ENCODE assay signal across 8 mouse cellular contexts in genomic region chr5:122284183-122285028, GRCm38 (mm10). TPM values are rescaled to one million over a fixed set of nuclear protein-coding genes. Genes with fewer than 3 reads are reported as not detected.
DNase-seq lines count a peak whose midpoint lies in the region; ATAC-seq and TF ChIP-seq lines count a peak whose summit lies in the region.

Gene Pptc7, plus strand, starts transcription at chr5:122284365.

- peak within 1 kb of the TSS; percentile 88 for H3K9ac ChIP-seq in embryonic facial prominence, embryonic 14.5 days (ENCODE audit: low read depth, low read length)
- H3K9ac ChIP-seq in limb, embryonic 14.5 days (ENCODE audit: low read depth, low read length, severe bottlenecking) = peak within 1 kb of the TSS; percentile 81
- H3K9ac ChIP-seq in midbrain, postnatal 0 days (replicated peaks; ENCODE audit: low read length, poor library complexity, severe bottlenecking) = peak within 1 kb of the TSS; percentile 93

- H3K27ac ChIP-seq in embryonic facial prominence, embryonic 14.5 days (replicated peaks; ENCODE audit: low read depth, low read length) = peak within 1 kb of the TSS; percentile 72
- H3K27ac ChIP-seq in limb, embryonic 14.5 days (replicated peaks; ENCODE audit: low read depth, low read length) = no peak within 1 kb of the TSS; the same call in 1 of the 2 replicates
- peak within 1 kb of the TSS; percentile 85 for H3K27ac ChIP-seq in midbrain, postnatal 0 days (ENCODE audit: low read depth, low read length)

- ATAC-seq in embryonic facial prominence, embryonic 14.5 days (ENCODE audit: low read depth) = peak; percentile 94
- ATAC-seq in limb, embryonic 14.5 days (ENCODE audit: low FRiP score, low read depth) = peak; percentile 95
- ATAC-seq in midbrain, postnatal 0 days (ENCODE audit: low FRiP score) = peak; percentile 94

- H3K9me3 ChIP-seq in embryonic facial prominence, embryonic 14.5 days (ENCODE audit: control insufficient read depth, low read length) = no peaks in the 10 kb centered on the region
- H3K9me3 ChIP-seq in limb, embryonic 14.5 days (ENCODE audit: control insufficient read depth, low read length) = no peaks in the 10 kb centered on the region
- no peaks in the 10 kb centered on the region for H3K9me3 ChIP-seq in midbrain, postnatal 0 days (ENCODE audit: low read length)

- no peaks in the 10 kb centered on the region for H3K27me3 ChIP-seq in embryonic facial prominence, embryonic 14.5 days (replicated peaks; ENCODE audit: control insufficient read depth, insufficient read depth, low read length)
- no peaks in the 10 kb centered on the region for H3K27me3 ChIP-seq in limb, embryonic 14.5 days (ENCODE audit: control insufficient read depth, insufficient read depth, low read length)
- H3K27me3 ChIP-seq in midbrain, postnatal 0 days (ENCODE audit: insufficient read depth, low read length) = no peaks in the 10 kb centered on the region

- H3K4me1 ChIP-seq in embryonic facial prominence, embryonic 14.5 days (ENCODE audit: control insufficient read depth, insufficient read depth, low read length) = peaks cover 21% of the 10 kb centered on the region
- H3K4me1 ChIP-seq in limb, embryonic 14.5 days (ENCODE audit: control insufficient read depth, insufficient read depth, low read length) = peaks cover 16% of the 10 kb centered on the region
- peaks cover 3% of the 10 kb centered on the region; the same call in 1 of the 2 replicates for H3K4me1 ChIP-seq in midbrain, postnatal 0 days (ENCODE audit: insufficient read depth, low read length)

- TF ChIP-seq POLR2A in limb, embryonic 14.5 days (IDR thresholded peaks at IDR 0.05; ENCODE audit: borderline replicate concordance, extremely low read depth, insufficient read depth, insufficient read length) = 0 out of 2 replicates have a peak, but pooled peaks have one; percentile 28

- peak within 1 kb of the TSS; percentile 97 for H3K4me3 ChIP-seq in embryonic facial prominence, embryonic 14.5 days (ENCODE audit: low read depth, low read length)
- peak within 1 kb of the TSS; percentile 96 for H3K4me3 ChIP-seq in limb, embryonic 14.5 days (replicated peaks; ENCODE audit: low read length)
- H3K4me3 ChIP-seq in midbrain, postnatal 0 days (ENCODE audit: low read depth, low read length) = peak within 1 kb of the TSS; percentile 71

- DNase-seq in 3134 (ENCODE audit: extremely low read depth, insufficient read length, low spot score) = peak; percentile 84
- DNase-seq in adrenal gland, postnatal 4 days (ENCODE audit: low spot score in 2 of 2) = peak; percentile 84 to 86
- peak; percentile 96 for DNase-seq in embryonic facial prominence, embryonic 14.5 days (ENCODE audit: low spot score)
- DNase-seq in heart, adult 8-10 months (ENCODE audit: low spot score) = peak; percentile 86
- DNase-seq in kidney, adult 9 months = peak; percentile 92
- DNase-seq in limb, embryonic 14.5 days (ENCODE audit: low spot score) = peak; percentile 90
- peak; percentile 94 for DNase-seq in midbrain, postnatal 0 days (ENCODE audit: low spot score)
- peak; percentile 85 to 90 for DNase-seq in spleen, postnatal 14 days (ENCODE audit: low spot score in 2 of 2)

- peak within 1 kb of the TSS; percentile 99 for H3K4me2 ChIP-seq in embryonic facial prominence, embryonic 14.5 days (ENCODE audit: low read depth, low read length)
- H3K4me2 ChIP-seq in limb, embryonic 14.5 days (replicated peaks; ENCODE audit: low read depth, low read length, severe bottlenecking) = peak within 1 kb of the TSS; percentile 98
- H3K4me2 ChIP-seq in midbrain, postnatal 0 days (ENCODE audit: low read depth, low read length, poor library complexity, severe bottlenecking) = peak within 1 kb of the TSS; percentile 93

- WGBS in embryonic facial prominence, embryonic 14.5 days = under 1% methylated on average over 15 of the region's 114 CpGs
- WGBS in limb, embryonic 14.5 days = 1% methylated on average over 62 of the region's 114 CpGs
- WGBS in midbrain, postnatal 0 days = 0% methylated on average over 68 of the region's 114 CpGs

- no peak for TF ChIP-seq CTCF in midbrain, postnatal 0 days (IDR thresholded peaks at IDR 0.05)

- H3K36me3 ChIP-seq in embryonic facial prominence, embryonic 14.5 days (ENCODE audit: control insufficient read depth, insufficient read depth, low read length) = 0 out of 2 replicates have a peak, but pooled peaks cover 11% of the 10 kb centered on the region
- peaks cover 13% of the 10 kb centered on the region for H3K36me3 ChIP-seq in limb, embryonic 14.5 days (ENCODE audit: control insufficient read depth, insufficient read depth, low read length)
- no peaks in the 10 kb centered on the region for H3K36me3 ChIP-seq in midbrain, postnatal 0 days (ENCODE audit: insufficient read depth, low read length)

RNA-seq across cellular contexts. Expression of gene Pptc7, which starts in this region (rescaled TPM):
- 10 to 100 TPM; 33.1 to 36.7 TPM for total RNA-seq in adrenal gland, postnatal 4 days (2021)
- 7.9 and 8.1 TPM in 2 replicates for polyA plus RNA-seq in embryonic facial prominence, embryonic 14.5 days (2014; fragmentation: Nextera tagmentation; extraction: Ambion mirVana)
- 100 to 1,000 TPM; 103 to 141 (median 121) TPM for total RNA-seq in heart, adult 8-10 months (2022)
- 11.5 and 13.7 TPM in 2 replicates for polyA plus RNA-seq in limb, embryonic 14.5 days (2012; rRNA removed)
- polyA plus RNA-seq in limb, embryonic 14.5 days (2014; fragmentation: Nextera tagmentation; extraction: Ambion mirVana) = 7.6 and 8.9 TPM in 2 replicates
- total RNA-seq in midbrain, postnatal 0 days (2014; rRNA removed) = 19.3 and 22.7 TPM in 2 replicates
- 5.6 and 6.7 TPM in 2 replicates for polyA plus RNA-seq in midbrain, postnatal 0 days (2015; fragmentation: Nextera tagmentation; extraction: Ambion mirVana)
